ENCODE assay signal across 11 mouse cellular contexts in the genomic region with DNA sequence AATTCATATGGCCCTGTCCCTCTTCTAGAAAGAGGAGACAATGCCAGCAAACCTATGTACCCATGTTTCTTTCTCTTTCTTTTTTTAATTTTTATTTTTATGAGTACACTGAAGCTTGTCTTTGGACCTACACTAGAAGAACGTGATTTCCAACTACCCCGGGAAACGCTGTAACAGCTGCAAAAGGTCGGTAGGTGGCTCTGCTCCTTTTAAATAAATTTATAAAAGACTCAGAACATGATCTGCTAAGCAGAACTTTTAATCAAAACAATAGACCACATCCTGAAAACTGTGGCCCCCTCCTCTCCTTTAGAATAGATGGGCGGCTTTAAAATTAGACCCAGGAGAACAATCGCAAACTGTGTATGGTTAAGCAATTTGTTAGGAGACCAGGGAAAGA. TPM values are rescaled to one million over a fixed set of nuclear protein-coding genes. Genes with fewer than 3 reads are reported as not detected.
A peak's percentile ranks its signal among the peaks of the same experiment; 100 is the strongest.
DNase-seq lines count a peak whose midpoint lies in the region; ATAC-seq and TF ChIP-seq lines count a peak whose summit lies in the region.
"Had no signal": no experiment of that assay in that cellular context is flagged by ENCODE, and none has a peak within 500 bp of the region (broad histone marks: within the 10 kb centered on the region; RNA-seq: fewer than 3 reads in every experiment).

No protein-coding gene starts in this region.

- TF ChIP-seq EP300 in lung, postnatal 0 days (IDR thresholded peaks at IDR 0.05): no peak

- no peak for TF ChIP-seq POLR2A in lung, adult 2 months (IDR thresholded peaks at IDR 0.05; ENCODE audit: borderline replicate concordance, extremely low read depth, low read depth, low read length)

- DNase-seq in gastrocnemius, adult 2 months: no peak
- DNase-seq in gastrocnemius, postnatal 4 days (ENCODE audit: low spot score in 2 of 2): no peak
- DNase-seq in lung, postnatal 0 days (ENCODE audit: low spot score): peak; percentile 45
- DNase-seq in lung, adult 2 months: no peak
- DNase-seq in R1 (ENCODE audit: low read depth, low spot score): peak; percentile 39
- DNase-seq in lung, postnatal 10 days: peak; percentile 24
- no peak for DNase-seq in c-Kit-positive CD71-positive TER-119-positive erythroid progenitor cells, embryonic 14.5 days (ENCODE audit: low spot score)
- no peak for DNase-seq in hindbrain, embryonic 10.5 days (ENCODE audit: low spot score)

- no peak overlapping the region for H3K9ac ChIP-seq in lung, postnatal 0 days (replicated peaks; ENCODE audit: low read depth)
- H3K9ac ChIP-seq: embryonic facial prominence, embryonic 13.5 days; liver, embryonic 15.5 days had no signal

- no peaks in the 10 kb centered on the region for H3K36me3 ChIP-seq in lung, postnatal 0 days (ENCODE audit: insufficient read depth, low read length)
- no peaks in the 10 kb centered on the region for H3K36me3 ChIP-seq in hindbrain, embryonic 10.5 days
- H3K36me3 ChIP-seq: embryonic facial prominence, embryonic 13.5 days; liver, embryonic 15.5 days had no signal

- 10% methylated on average over 6 of the region's 6 CpGs for WGBS in lung, postnatal 0 days
- WGBS in lung, adult 2 months: 11% methylated on average over 6 of the region's 6 CpGs
- WGBS in hindbrain, embryonic 10.5 days: 10% methylated on average over 6 of the region's 6 CpGs

- peaks cover 38% of the 10 kb centered on the region for H3K27me3 ChIP-seq in lung, postnatal 0 days (replicated peaks; ENCODE audit: insufficient read depth, low read length)
- peaks cover 68% of the 10 kb centered on the region for H3K27me3 ChIP-seq in hindbrain, embryonic 10.5 days (ENCODE audit: insufficient read depth, poor library complexity, severe bottlenecking)

- TF ChIP-seq CTCF in gastrocnemius, adult 2 months (IDR thresholded peaks at IDR 0.05): peak; percentile 39
- TF ChIP-seq CTCF in lung, postnatal 0 days (IDR thresholded peaks at IDR 0.05): peak; percentile 51
- TF ChIP-seq CTCF in lung, adult 2 months (IDR thresholded peaks at IDR 0.05; ENCODE audit: insufficient read depth, low read length): no peak

- peaks cover 9% of the 10 kb centered on the region for H3K4me1 ChIP-seq in lung, postnatal 0 days (ENCODE audit: insufficient read depth, low read depth, low read length)
- no peaks in the 10 kb centered on the region; the same call in 1 of the 2 replicates for H3K4me1 ChIP-seq in lung, adult 2 months (ENCODE audit: control insufficient read depth, insufficient read depth, low read length)
- peaks cover 13% of the 10 kb centered on the region for H3K4me1 ChIP-seq in hindbrain, embryonic 10.5 days (replicated peaks)

- no peak overlapping the region for H3K27ac ChIP-seq in gastrocnemius, adult 2 months
- H3K27ac ChIP-seq in lung, postnatal 0 days (ENCODE audit: low read length): no peak overlapping the region
- no peak overlapping the region for H3K27ac ChIP-seq in hindbrain, embryonic 10.5 days
- H3K27ac ChIP-seq: embryonic facial prominence, embryonic 13.5 days; liver, embryonic 15.5 days had no signal

- ATAC-seq in lung, postnatal 0 days: no peak

- H3K4me3 ChIP-seq in gastrocnemius, adult 2 months: no peak overlapping the region
- H3K4me3 ChIP-seq in lung, postnatal 0 days (ENCODE audit: low read depth, low read length): no peak overlapping the region
- no peak overlapping the region for H3K4me3 ChIP-seq in lung, adult 2 months (replicated peaks; ENCODE audit: extremely low read depth, low read depth, low read length)
- no peak overlapping the region for H3K4me3 ChIP-seq in hindbrain, embryonic 10.5 days
- H3K4me3 ChIP-seq: embryonic facial prominence, embryonic 13.5 days; liver, embryonic 15.5 days had no signal

- H3K9me3 ChIP-seq in lung, postnatal 0 days (ENCODE audit: low read length): no peaks in the 10 kb centered on the region
- H3K9me3 ChIP-seq in hindbrain, embryonic 10.5 days: no peaks in the 10 kb centered on the region
- H3K9me3 ChIP-seq: embryonic facial prominence, embryonic 13.5 days; liver, embryonic 15.5 days had no signal

- intact Hi-C loops in gastrocnemius, adult 2 months (cut with DNase I): loop anchor here (10.0 kb wide), 1 partner anchor 171 kb away; no protein-coding TSS in a partner anchor

- no peak overlapping the region for H3K4me2 ChIP-seq in lung, postnatal 0 days (replicated peaks; ENCODE audit: low read depth, low read length)
- H3K4me2 ChIP-seq: embryonic facial prominence, embryonic 13.5 days; liver, embryonic 15.5 days had no signal

RNA-seq across cellular contexts. Expression of a gene that starts 2.3 kb away (rescaled TPM):
- not detected for total RNA-seq in gastrocnemius, adult 2 months (2021)
- not detected for total RNA-seq in gastrocnemius, postnatal 4 days (2021)
- polyA plus RNA-seq in lung, postnatal 0 days (2015; fragmentation: Nextera tagmentation; extraction: Ambion mirVana): not detected in 2 replicates
- polyA plus RNA-seq in lung, adult 2 months (2012; rRNA removed): not detected in 2 replicates
- polyA plus RNA-seq in hindbrain, embryonic 10.5 days (2016; fragmentation: Nextera tagmentation; extraction: Ambion mirVana): not detected in 2 replicates
- total RNA-seq: hematopoietic stem cell, adult 5-6 weeks had no signal
- polyA plus RNA-seq: liver, embryonic 15.5 days had no signal

RNA-seq across cellular contexts. Expression of a gene that starts 35.3 kb away (rescaled TPM):
- total RNA-seq in gastrocnemius, adult 2 months (2021): not detected
- not detected for total RNA-seq in gastrocnemius, postnatal 4 days (2021)
- polyA plus RNA-seq in lung, postnatal 0 days (2015; fragmentation: Nextera tagmentation; extraction: Ambion mirVana): not detected in 2 replicates
- not detected in 2 replicates for polyA plus RNA-seq in lung, adult 2 months (2012; rRNA removed)
- polyA plus RNA-seq in hindbrain, embryonic 10.5 days (2016; fragmentation: Nextera tagmentation; extraction: Ambion mirVana): not detected in 2 replicates
- total RNA-seq: hematopoietic stem cell, adult 5-6 weeks had no signal
- polyA plus RNA-seq: embryonic facial prominence, embryonic 13.5 days; liver, embryonic 15.5 days had no signal

Comparison
In these comparisons a context has a peak if more than half of its experiments do, and no peak if none do; other contexts are left out.
1. DNase-seq: peak in lung, postnatal 0 days (single experiment), R1 (single experiment) and lung, postnatal 10 days (single experiment); none in gastrocnemius, adult 2 months (single experiment), gastrocnemius, postnatal 4 days (0 of 2), lung, adult 2 months (single experiment), c-Kit-positive CD71-positive TER-119-positive erythroid progenitor cells, embryonic 14.5 days (single experiment) and hindbrain, embryonic 10.5 days (single experiment).